Mouse (Mus musculus): ENCODE data around the gene Arl8a. TPM values are rescaled to one million over a fixed set of nuclear protein-coding genes. Genes with fewer than 3 reads are reported as not detected.
A peak's percentile ranks its signal among the peaks of the same experiment; 100 is the strongest.

The Arl8a gene
- polyA plus RNA-seq, 1 experiment from 2014 or later: 42.9 TPM

DNA sequence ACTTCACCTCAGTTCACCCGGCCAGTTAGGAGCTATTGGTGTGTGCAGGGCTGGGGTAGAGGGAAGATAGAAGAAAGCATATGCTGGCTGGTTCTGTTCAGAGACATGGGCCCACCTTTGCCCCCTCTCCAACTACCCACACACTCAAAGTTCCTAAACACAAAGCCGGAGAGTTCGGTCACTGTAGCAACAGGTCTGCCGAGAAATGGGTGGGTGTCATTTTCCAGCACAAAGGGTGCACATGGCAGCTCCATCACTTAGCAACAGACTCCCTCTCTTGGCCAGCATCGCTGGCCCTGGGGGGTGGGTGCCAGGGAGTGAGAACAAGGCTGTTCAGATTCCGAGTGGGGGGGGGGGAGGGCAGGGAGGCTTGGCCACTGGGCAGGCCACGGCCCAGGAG, 12.4 kb downstream of the Arl8a start:
- no peak for ATAC-seq (ENCODE audit: low read depth)
- no peak overlapping the region for H3K4me3 ChIP-seq (ENCODE audit: low read length)
- peaks cover 14% of the 10 kb centered on the region for H3K36me3 ChIP-seq (ENCODE audit: control insufficient read depth, insufficient read depth, low read length)
- H3K27ac ChIP-seq (ENCODE audit: low read length): no peak overlapping the region
- 51% methylated on average over 7 of the region's 7 CpGs for WGBS
- H3K9ac ChIP-seq (ENCODE audit: low read length): no peak overlapping the region
- H3K9me3 ChIP-seq (ENCODE audit: control insufficient read depth, low read length): no peaks in the 10 kb centered on the region
- peaks cover 9% of the 10 kb centered on the region; the same call in 1 of the 2 replicates for H3K4me1 ChIP-seq (replicated peaks; ENCODE audit: control insufficient read depth, insufficient read depth, low read length)
- H3K4me2 ChIP-seq (ENCODE audit: low read depth, low read length): no peak overlapping the region
- H3K27me3 ChIP-seq (ENCODE audit: control insufficient read depth, insufficient read depth, low read depth, low read length): no peaks in the 10 kb centered on the region

DNA sequence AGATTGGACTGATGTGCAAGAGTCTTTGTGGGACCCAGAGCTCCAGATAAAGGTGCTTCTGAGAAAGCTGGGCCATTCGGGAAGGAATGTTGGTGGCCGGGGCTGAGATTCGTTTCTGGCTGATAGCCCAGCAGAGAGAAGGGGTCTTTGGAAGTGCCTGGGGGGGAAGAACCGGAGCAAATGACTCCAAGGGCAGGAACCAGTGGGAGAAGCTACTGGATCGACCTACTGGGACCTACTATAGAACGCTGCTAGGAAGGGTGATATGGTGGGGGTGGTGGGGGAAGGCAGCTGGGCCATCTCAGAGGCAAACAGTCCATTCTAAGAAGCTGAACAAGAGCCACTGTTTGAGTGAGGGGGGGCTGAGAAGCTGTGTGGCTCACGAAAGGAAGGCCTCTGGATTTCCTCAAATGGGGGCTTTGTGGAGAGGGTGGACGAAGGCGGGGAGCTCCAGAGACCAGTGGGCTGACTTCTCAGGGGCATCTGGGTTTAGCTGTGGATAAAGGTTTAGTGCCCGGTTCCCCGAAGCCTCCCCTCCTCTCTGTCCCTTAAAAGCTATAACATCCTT, 13.0 kb downstream of the Arl8a start:
- H3K4me1 ChIP-seq (replicated peaks; ENCODE audit: control insufficient read depth, insufficient read depth, low read length): peaks cover 5% of the 10 kb centered on the region; the same call in 1 of the 2 replicates
- ATAC-seq (ENCODE audit: low read depth): no peak
- WGBS: 60% methylated on average over 11 of the region's 11 CpGs
- no peaks in the 10 kb centered on the region for H3K27me3 ChIP-seq (ENCODE audit: control insufficient read depth, insufficient read depth, low read depth, low read length)
- no peak overlapping the region for H3K27ac ChIP-seq (ENCODE audit: low read length)
- no peak overlapping the region for H3K4me3 ChIP-seq (ENCODE audit: low read length)
- no peak overlapping the region for H3K9ac ChIP-seq (ENCODE audit: low read length)
- peaks cover 14% of the 10 kb centered on the region for H3K36me3 ChIP-seq (ENCODE audit: control insufficient read depth, insufficient read depth, low read length)
- no peak overlapping the region for H3K4me2 ChIP-seq (ENCODE audit: low read depth, low read length)
- no peaks in the 10 kb centered on the region for H3K9me3 ChIP-seq (ENCODE audit: control insufficient read depth, low read length)

GRCm38 (mm10) chr1:135160411-135161050, 13.9 kb downstream of the Arl8a start:
- WGBS: 82% methylated on average over 13 of the region's 13 CpGs

DNA sequence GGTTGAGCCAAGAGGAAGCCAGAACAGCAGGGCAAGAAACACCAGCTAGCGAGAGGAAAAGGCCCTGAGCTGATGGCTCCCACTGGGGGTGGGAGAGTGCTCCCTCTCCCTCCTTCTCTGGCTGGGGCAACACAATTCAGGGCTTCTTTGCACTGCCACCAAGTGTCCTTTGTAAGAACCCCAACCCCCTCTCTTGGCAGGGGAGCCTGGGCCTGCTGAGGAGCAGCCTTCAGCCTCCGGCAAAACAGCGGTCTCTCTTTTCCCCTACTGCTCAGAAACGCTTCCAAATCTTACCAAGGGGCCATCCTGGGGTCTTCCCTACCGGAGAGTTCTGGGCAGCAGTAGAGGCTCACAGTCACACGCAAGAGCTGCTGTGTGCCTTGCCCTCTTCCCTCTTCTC, 16.1 kb downstream of the Arl8a start:
- Histone ChIP-seq H3K4me2 (ENCODE audit: low read depth, low read length) (no peak overlapping the region), H3K9ac (ENCODE audit: low read length) (no peak overlapping the region), H3K9me3 (ENCODE audit: control insufficient read depth, low read length) (no peaks in the 10 kb centered on the region), H3K36me3 (ENCODE audit: control insufficient read depth, insufficient read depth, low read length) (no peaks in the 10 kb centered on the region), H3K4me3 (ENCODE audit: low read length) (no peak overlapping the region), H3K4me1 (replicated peaks; ENCODE audit: control insufficient read depth, insufficient read depth, low read length) (0 out of 2 replicates have a peak, but pooled peaks cover 4% of the 10 kb centered on the region), H3K27ac (ENCODE audit: low read length) (no peak overlapping the region), H3K27me3 (ENCODE audit: control insufficient read depth, insufficient read depth, low read depth, low read length) (no peaks in the 10 kb centered on the region)
- no peak for ATAC-seq (ENCODE audit: low read depth)
- 62% methylated on average over 6 of the region's 6 CpGs for WGBS

More at GRCm38 (mm10) chr1:135160411-135161050, 13.9 kb downstream of the Arl8a start:
- no peak overlapping the region for H3K9ac ChIP-seq (ENCODE audit: low read length)
- H3K4me2 ChIP-seq (ENCODE audit: low read depth, low read length): no peak overlapping the region
- H3K27ac ChIP-seq (ENCODE audit: low read length): no peak overlapping the region
- ATAC-seq (ENCODE audit: low read depth): no peak
- H3K4me1 ChIP-seq (replicated peaks; ENCODE audit: control insufficient read depth, insufficient read depth, low read length): 0 out of 2 replicates have a peak, but pooled peaks cover 4% of the 10 kb centered on the region
- no peaks in the 10 kb centered on the region for H3K9me3 ChIP-seq (ENCODE audit: control insufficient read depth, low read length)
- no peak overlapping the region for H3K4me3 ChIP-seq (ENCODE audit: low read length)
- no peaks in the 10 kb centered on the region for H3K27me3 ChIP-seq (ENCODE audit: control insufficient read depth, insufficient read depth, low read depth, low read length)
- peaks cover 10% of the 10 kb centered on the region for H3K36me3 ChIP-seq (ENCODE audit: control insufficient read depth, insufficient read depth, low read length)

DNA sequence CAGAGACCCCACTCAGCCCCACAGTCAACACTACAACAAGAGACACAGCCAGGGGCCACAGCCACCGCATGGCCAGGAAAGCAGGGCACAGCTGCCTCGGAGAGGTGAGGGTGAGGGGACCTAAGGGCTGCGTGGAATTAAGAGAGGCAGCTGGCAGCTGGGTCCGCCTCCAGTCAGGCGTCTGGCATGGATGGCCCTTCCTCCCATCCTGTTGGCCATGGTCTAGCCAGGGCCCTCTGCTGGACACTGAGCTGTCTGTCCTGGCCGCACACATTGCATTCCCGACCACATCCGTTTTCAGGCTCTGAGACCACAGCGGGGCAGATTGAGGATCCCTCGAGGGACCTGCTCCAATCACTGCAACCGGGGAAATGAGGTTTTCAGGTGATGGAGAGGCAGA, 20.8 kb downstream of the Arl8a start, which contains the start of gene Gpr37l1:
Gene Gpr37l1, minus strand, starts transcription at position 247 of the 400 bp plus-strand sequence.
- Histone ChIP-seq H3K36me3 (ENCODE audit: control insufficient read depth, insufficient read depth, low read length) (no peaks in the 10 kb centered on the region), H3K9me3 (ENCODE audit: control insufficient read depth, low read length) (no peaks in the 10 kb centered on the region), H3K9ac (ENCODE audit: low read length) (no peak within 1 kb of the TSS), H3K27me3 (ENCODE audit: control insufficient read depth, insufficient read depth, low read depth, low read length) (no peaks in the 10 kb centered on the region), H3K4me1 (replicated peaks; ENCODE audit: control insufficient read depth, insufficient read depth, low read length) (peaks cover 9% of the 10 kb centered on the region), H3K4me3 (ENCODE audit: low read length) (no peak within 1 kb of the TSS), H3K4me2 (ENCODE audit: low read depth, low read length) (no peak within 1 kb of the TSS), H3K27ac (ENCODE audit: low read length) (no peak within 1 kb of the TSS)
- no peak for ATAC-seq (ENCODE audit: low read depth)
- WGBS: 66% methylated on average over 11 of the region's 11 CpGs

DNA sequence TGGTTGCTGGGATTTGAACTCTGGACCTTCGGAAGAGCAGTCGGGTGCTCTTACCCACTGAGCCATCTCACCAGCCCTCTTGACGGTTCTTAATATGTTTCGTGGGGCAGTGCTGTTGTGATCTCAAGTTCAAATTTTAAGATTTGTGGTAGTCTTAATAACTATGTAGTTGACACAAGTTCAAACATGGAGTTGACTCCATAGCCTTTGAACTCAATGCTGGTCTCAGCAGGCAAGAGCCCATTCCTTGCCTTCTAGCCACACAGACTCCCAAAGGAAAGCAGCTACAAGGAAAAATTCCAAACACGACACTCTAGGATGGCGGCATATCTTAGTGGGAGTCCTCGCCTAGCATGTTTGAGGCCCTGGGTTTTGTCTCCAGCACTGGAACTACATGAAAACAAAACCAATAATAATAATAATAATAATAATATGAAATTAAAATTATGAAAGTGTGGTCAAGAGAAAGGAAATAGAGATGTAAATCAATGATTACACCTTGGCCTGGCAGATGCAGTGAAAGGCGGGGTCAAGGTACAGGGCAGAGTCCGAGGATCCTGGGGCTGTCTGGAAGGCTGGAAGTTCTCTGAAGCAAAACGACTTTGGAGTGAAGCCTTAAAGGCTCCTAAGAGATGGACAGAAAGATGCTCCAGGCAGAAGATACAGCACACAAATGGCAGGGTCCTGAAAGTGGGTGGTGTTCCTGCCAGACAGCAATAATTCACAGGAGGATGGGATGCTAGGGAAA, 22.0 kb downstream of the Arl8a start:
- Histone ChIP-seq H3K9ac (ENCODE audit: low read length) (no peak overlapping the region), H3K4me3 (ENCODE audit: low read length) (no peak overlapping the region), H3K4me1 (replicated peaks; ENCODE audit: control insufficient read depth, insufficient read depth, low read length) (peaks cover 9% of the 10 kb centered on the region), H3K27me3 (ENCODE audit: control insufficient read depth, insufficient read depth, low read depth, low read length) (no peaks in the 10 kb centered on the region), H3K36me3 (ENCODE audit: control insufficient read depth, insufficient read depth, low read length) (no peaks in the 10 kb centered on the region), H3K4me2 (ENCODE audit: low read depth, low read length) (no peak overlapping the region), H3K9me3 (ENCODE audit: control insufficient read depth, low read length) (no peaks in the 10 kb centered on the region), H3K27ac (ENCODE audit: low read length) (no peak overlapping the region)
- ATAC-seq (ENCODE audit: low read depth): no peak
- WGBS: 86% methylated on average over 10 of the region's 10 CpGs

DNA sequence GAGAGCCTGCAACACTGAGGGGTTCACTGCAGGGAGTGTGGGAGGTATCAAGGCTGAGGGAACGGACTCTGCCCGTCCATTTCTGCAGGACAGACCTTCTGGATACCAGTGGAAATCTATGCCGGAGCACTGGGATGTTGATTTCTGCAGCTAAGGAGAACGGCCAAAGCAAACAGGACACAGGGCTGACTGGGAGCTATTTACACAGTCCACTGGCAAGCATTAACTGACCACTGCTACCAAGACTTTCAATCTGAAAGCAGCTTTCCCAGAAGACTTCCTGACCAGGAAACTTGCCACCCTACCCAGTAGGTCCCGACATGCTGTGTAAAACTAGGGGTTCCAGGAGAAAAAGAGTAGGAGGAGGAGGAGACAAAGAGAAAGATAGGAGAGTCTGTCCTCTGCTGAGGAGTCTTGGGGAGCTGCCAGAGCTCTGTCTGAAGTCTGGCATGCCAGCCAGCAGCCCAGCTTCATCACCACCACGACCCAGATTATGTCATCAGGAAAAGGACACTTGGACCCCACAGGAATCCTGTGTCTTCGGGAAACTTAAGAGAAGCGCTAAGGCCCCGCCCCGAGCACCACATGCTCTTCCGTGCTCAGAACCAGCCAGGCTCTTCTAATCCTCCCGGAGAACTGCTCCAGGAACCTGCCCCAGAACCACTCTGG, 23.1 kb downstream of the Arl8a start:
- ATAC-seq (ENCODE audit: low read depth): peak; percentile 56
- Histone ChIP-seq H3K36me3 (ENCODE audit: control insufficient read depth, insufficient read depth, low read length) (no peaks in the 10 kb centered on the region), H3K27ac (ENCODE audit: low read length) (0 out of 2 replicates have a peak overlapping the region, but pooled peaks have one; percentile 23), H3K9me3 (ENCODE audit: control insufficient read depth, low read length) (no peaks in the 10 kb centered on the region), H3K4me3 (ENCODE audit: low read length) (no peak overlapping the region), H3K4me1 (replicated peaks; ENCODE audit: control insufficient read depth, insufficient read depth, low read length) (peaks cover 9% of the 10 kb centered on the region), H3K27me3 (ENCODE audit: control insufficient read depth, insufficient read depth, low read depth, low read length) (no peaks in the 10 kb centered on the region), H3K4me2 (ENCODE audit: low read depth, low read length) (peak overlapping the region; percentile 23; the same call in 1 of the 2 replicates), H3K9ac (ENCODE audit: low read length) (peak overlapping the region; percentile 44; the same call in 1 of the 2 replicates)
- WGBS: 22% methylated on average over 12 of the region's 12 CpGs

DNA sequence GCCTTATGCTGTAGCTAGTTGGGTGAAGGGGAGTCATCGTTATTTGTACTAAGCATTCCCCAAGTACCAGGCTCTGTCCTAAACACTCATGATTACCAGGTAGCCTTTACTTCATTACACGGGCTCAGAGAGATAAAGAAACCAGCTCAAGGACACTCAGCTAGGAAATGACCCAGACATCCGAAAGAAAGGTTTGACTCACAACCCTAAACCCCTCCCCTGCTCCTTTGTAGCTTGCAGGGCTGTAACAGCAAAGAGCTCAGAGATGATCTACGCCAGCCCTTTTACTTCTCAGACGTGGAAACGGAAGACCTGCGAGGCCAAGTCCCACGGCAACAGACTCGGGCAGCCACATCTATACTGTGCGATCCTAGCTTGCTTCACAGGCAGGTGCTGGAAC, 23.7 kb downstream of the Arl8a start:
- Histone ChIP-seq H3K27ac (ENCODE audit: low read length) (no peak overlapping the region), H3K4me1 (replicated peaks; ENCODE audit: control insufficient read depth, insufficient read depth, low read length) (peaks cover 9% of the 10 kb centered on the region), H3K4me2 (ENCODE audit: low read depth, low read length) (peak overlapping the region; percentile 23; the same call in 1 of the 2 replicates), H3K9me3 (ENCODE audit: control insufficient read depth, low read length) (no peaks in the 10 kb centered on the region), H3K4me3 (ENCODE audit: low read length) (no peak overlapping the region), H3K9ac (ENCODE audit: low read length) (peak overlapping the region; percentile 44; the same call in 1 of the 2 replicates), H3K27me3 (ENCODE audit: control insufficient read depth, insufficient read depth, low read depth, low read length) (no peaks in the 10 kb centered on the region), H3K36me3 (ENCODE audit: control insufficient read depth, insufficient read depth, low read length) (no peaks in the 10 kb centered on the region)
- ATAC-seq (ENCODE audit: low read depth): no peak
- 43% methylated on average over 10 of the region's 10 CpGs for WGBS

DNA sequence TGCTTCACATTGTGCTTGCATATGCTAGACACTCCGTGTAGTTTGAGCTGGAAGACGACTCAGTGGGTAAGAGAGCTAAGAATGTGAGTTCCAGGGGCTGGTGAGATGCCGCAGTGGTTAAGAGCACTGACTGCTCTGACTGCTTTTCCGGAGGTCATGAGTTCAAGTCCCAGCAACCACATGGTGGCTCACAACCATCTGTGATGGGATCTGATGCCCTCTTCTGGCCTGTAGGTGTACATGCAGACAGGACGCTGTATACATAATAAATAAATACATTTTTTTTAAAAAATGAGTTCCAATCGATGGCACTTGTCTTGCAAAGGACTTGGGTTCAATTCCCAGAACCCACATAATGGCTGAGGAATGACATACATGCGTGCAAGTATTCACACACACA, 24.6 kb downstream of the Arl8a start:
- Histone ChIP-seq H3K9ac (ENCODE audit: low read length) (no peak overlapping the region), H3K4me1 (replicated peaks; ENCODE audit: control insufficient read depth, insufficient read depth, low read length) (peaks cover 9% of the 10 kb centered on the region), H3K4me2 (ENCODE audit: low read depth, low read length) (no peak overlapping the region), H3K27ac (ENCODE audit: low read length) (no peak overlapping the region), H3K27me3 (ENCODE audit: control insufficient read depth, insufficient read depth, low read depth, low read length) (no peaks in the 10 kb centered on the region), H3K36me3 (ENCODE audit: control insufficient read depth, insufficient read depth, low read length) (no peaks in the 10 kb centered on the region), H3K9me3 (ENCODE audit: control insufficient read depth, low read length) (no peaks in the 10 kb centered on the region), H3K4me3 (ENCODE audit: low read length) (no peak overlapping the region)
- no peak for ATAC-seq (ENCODE audit: low read depth)
- WGBS: 75% methylated on average over 7 of the region's 7 CpGs

Data from lung, embryonic 16.5 days (tissue).